Mouse (Mus musculus) ES-E14 (cell line): ENCODE measurements around the gene Gatb. TPM values are rescaled to one million over a fixed set of nuclear protein-coding genes. Genes with fewer than 3 reads are reported as not detected.

Experiments
- DNase-seq: peaks from one replicate; pipeline ENCODE4 v3.0.0-alpha.2; 2013; ENCODE audit warnings: low read depth, low spot score
- H3K27ac ChIP-seq: 2 replicates; pipeline ENCODE4 v1.5.1; 2012; ENCODE audit warnings: low read depth, mild to moderate bottlenecking, low read length, moderate library complexity, mixed read lengths; ENCODE audit not compliant: poor library complexity, insufficient read depth, severe bottlenecking
- H3K36me3 ChIP-seq: 2 replicates; pipeline ENCODE4 v1.6.1; 2012; ENCODE audit warnings: mild to moderate bottlenecking, low read length, moderate library complexity, mixed read lengths; ENCODE audit not compliant: control insufficient read depth, poor library complexity, insufficient read depth, severe bottlenecking
- H3K4me1 ChIP-seq, 2 experiments: fragments of 150-350 bp in 1 of 2; sonication (generic) in 1 of 2; 2 replicates each; pipeline ENCODE4 v1.6.1; 2012; ENCODE audit warnings: low read length in 2 of 2, mild to moderate bottlenecking in 1 of 2, mixed read lengths in 1 of 2; ENCODE audit not compliant: control insufficient read depth in 2 of 2, insufficient read depth in 2 of 2, poor library complexity in 1 of 2
- H3K4me3 ChIP-seq, 2 experiments: fragments of 150-350 bp in 1 of 2; sonication (generic) in 1 of 2; 2 replicates each; pipeline ENCODE4 v1.5.1; 2012; ENCODE audit warnings: low read length in 2 of 2, low read depth in 1 of 2, mild to moderate bottlenecking in 1 of 2, mixed read lengths in 1 of 2; ENCODE audit not compliant: insufficient read depth in 1 of 2, poor library complexity in 1 of 2, severe bottlenecking in 1 of 2
- H3K9ac ChIP-seq: 2 replicates; pipeline ENCODE4 v1.6.1; 2012; ENCODE audit warnings: low read depth, mild to moderate bottlenecking, low read length, mixed read lengths; ENCODE audit not compliant: poor library complexity, insufficient read depth, severe bottlenecking
- H3K9me3 ChIP-seq: fragments of 150-350 bp; sonication (generic); 2 replicates; pipeline ENCODE4 v1.6.1; 2012; ENCODE audit warnings: low read depth, mild to moderate bottlenecking, low read length; ENCODE audit not compliant: control insufficient read depth, insufficient read depth
- CHD2 ChIP-seq: IDR thresholded peaks from 2 replicates; pipeline ENCODE4 v1.6.1; 2014; ENCODE audit warnings: mild to moderate bottlenecking, low read depth, low read length, inconsistent platforms
- HCFC1 ChIP-seq: IDR thresholded peaks from 2 replicates; pipeline ENCODE4 v1.6.1; 2012; ENCODE audit warnings: low read length, inconsistent platforms, borderline replicate concordance; ENCODE audit not compliant: insufficient read depth
- MAFK ChIP-seq: IDR thresholded peaks from 2 replicates; pipeline ENCODE4 v1.6.1; 2014; ENCODE audit warnings: mild to moderate bottlenecking, low read depth, low read length, inconsistent platforms; ENCODE audit not compliant: insufficient read depth
- ZC3H11A ChIP-seq: IDR thresholded peaks from 2 replicates; pipeline ENCODE4 v1.6.1; 2012; ENCODE audit warnings: low read depth, mild to moderate bottlenecking, inconsistent platforms, low read length, borderline replicate concordance
- ZNF384 ChIP-seq: IDR thresholded peaks from 2 replicates; pipeline ENCODE4 v1.6.1; 2012; ENCODE audit warnings: low read depth, low read length, inconsistent platforms
- in situ Hi-C, 2 experiments: fragments of 600-800 bp; cut with MboI; formaldehyde crosslinking; loops; one replicate each; pipeline ENCODE4 v1.15.1; 2025; ENCODE audit warnings: low sequenced_read_pairs in 2 of 2, inconsistent platforms in 1 of 2; ENCODE audit not compliant: unreplicated experiment in 2 of 2
- total RNA-seq: library from RNA; depleted of rRNA; stranded (reverse); fragments of 300-350 nt; gene quantifications from 2 replicates; pipeline ENCODE4 v1.2.3, GENCODE M21; 2012

Gene Gatb
- total RNA-seq, 1 experiment, result 16.9 TPM

DNA sequence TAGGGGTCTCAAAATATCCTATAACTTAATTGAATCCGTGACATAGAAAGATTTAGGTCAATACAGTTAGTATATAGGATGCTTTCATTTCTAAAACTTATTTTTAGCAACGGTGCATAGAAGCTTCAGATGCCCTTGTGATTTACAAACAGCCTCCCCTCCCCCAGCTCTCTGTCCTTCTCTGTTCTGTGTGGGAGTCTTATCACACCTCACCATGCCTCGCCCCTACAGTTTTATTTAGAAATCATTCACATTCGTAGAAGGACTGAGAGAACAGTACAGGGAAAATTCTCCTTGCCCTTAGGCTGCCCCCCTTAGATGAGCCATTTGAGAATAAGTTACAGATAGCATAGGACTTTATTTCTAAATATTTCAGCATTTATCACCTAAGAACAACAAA, 18.1 kb downstream of the Gatb start:
- H3K27ac ChIP-seq, result no peak overlapping the region
- H3K36me3 ChIP-seq, result no peaks in the 10 kb centered on the region
- no peaks in the 10 kb centered on the region for H3K4me1 ChIP-seq
- no peak for DNase-seq
- H3K4me3 ChIP-seq, result no peak overlapping the region
- no peak overlapping the region for H3K9ac ChIP-seq
- H3K9me3 ChIP-seq, result no peaks in the 10 kb centered on the region
- TF ChIP-seq HCFC1, result no peak
- TF ChIP-seq CHD2, result no peak
- in situ Hi-C loops, result no loop called here

DNA sequence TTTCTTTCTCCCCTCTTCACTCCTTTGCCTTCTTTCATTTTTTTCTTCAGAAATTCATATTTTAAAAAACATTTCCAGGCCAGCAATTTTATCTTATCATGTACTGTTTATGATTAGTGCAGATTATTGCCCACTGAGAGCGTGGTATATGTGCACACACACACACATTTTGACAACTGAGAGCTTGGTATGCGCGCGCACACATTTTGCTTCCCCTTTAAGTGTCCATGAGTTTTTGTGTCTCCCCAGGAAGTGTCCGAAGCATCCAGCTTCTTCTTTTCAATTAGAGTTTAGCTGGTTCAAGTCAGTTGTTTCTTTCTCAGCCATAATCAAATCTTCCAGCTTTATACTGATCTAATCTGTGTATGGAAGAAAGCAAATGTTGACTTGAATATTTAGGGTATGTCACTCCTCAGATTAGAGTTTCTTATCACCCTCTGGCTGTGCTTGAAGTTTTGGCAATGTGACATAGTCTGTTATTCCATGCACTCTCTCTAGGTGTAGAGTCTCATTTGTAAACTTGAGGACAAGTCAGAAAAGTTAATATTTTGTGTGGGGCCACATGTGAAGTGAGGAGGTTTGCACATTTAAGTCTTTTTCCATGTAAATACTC, 18.8 kb downstream of the Gatb start:
- H3K9ac ChIP-seq, result no peak overlapping the region
- DNase-seq, result no peak
- no peaks in the 10 kb centered on the region for H3K9me3 ChIP-seq
- no peak overlapping the region for H3K27ac ChIP-seq
- H3K4me1 ChIP-seq, result no peaks in the 10 kb centered on the region
- no peak overlapping the region for H3K4me3 ChIP-seq
- TF ChIP-seq HCFC1 (no peak), CHD2 (no peak), ZC3H11A (no peak), ZNF384 (no peak), MAFK (no peak)
- in situ Hi-C loops, result no loop called here
- H3K36me3 ChIP-seq, result no peaks in the 10 kb centered on the region

DNA sequence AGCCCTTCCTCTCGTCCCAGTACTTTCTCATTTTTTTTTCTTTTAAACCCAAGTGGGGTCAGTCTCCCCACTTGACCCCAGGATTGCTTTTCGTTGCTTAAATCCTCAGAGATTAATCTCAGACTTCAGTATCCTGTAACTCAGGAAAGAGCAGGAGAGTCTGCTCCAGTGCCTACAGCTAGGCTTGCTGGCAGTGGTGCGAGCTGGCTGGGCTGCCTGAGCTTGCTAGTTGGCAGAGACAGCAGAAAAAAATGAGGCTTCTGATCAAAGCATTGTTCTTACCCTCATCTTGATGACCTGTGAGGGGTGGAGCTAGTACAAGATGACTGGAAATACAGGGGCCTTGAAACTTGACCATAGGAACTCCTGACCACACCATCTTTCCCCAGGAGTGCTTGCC, 20.5 kb downstream of the Gatb start:
- TF ChIP-seq ZC3H11A, result no peak
- no peak for TF ChIP-seq CHD2
- no peak for TF ChIP-seq MAFK
- TF ChIP-seq ZNF384, result no peak
- no peak for TF ChIP-seq HCFC1
- no peak overlapping the region for H3K9ac ChIP-seq
- H3K27ac ChIP-seq, result no peak overlapping the region
- no peak for DNase-seq
- no peak overlapping the region for H3K4me3 ChIP-seq
- no peaks in the 10 kb centered on the region for H3K4me1 ChIP-seq
- no peaks in the 10 kb centered on the region for H3K9me3 ChIP-seq
- in situ Hi-C loops, result no loop called here
- H3K36me3 ChIP-seq, result no peaks in the 10 kb centered on the region

DNA sequence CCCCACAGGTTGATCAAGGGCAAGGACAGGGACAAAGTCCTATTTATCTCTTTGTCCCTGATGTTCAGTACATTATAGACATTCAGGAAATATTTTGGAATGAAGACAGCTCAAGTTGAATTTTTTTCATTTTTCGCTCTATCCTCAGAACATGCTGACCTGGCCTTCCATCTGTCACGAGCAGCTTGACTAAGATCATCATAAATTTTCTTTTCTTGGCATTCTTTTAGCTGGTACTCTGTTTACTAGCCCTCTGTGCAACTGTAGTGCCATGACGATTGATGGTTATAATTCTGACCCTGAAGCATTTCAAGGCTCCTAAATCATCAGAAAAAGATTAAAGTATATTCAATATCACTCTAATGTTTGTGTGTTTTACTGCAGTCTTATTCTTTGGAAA, 25.6 kb downstream of the Gatb start:
- Histone ChIP-seq H3K36me3 (no peaks in the 10 kb centered on the region), H3K4me1 (no peaks in the 10 kb centered on the region), H3K27ac (no peak overlapping the region), H3K4me3 (no peak overlapping the region), H3K9ac (no peak overlapping the region), H3K9me3 (no peaks in the 10 kb centered on the region)
- no peak for DNase-seq
- in situ Hi-C loops, result no loop called here
- no peak for TF ChIP-seq CHD2
- TF ChIP-seq ZNF384, result no peak
- no peak for TF ChIP-seq ZC3H11A

DNA sequence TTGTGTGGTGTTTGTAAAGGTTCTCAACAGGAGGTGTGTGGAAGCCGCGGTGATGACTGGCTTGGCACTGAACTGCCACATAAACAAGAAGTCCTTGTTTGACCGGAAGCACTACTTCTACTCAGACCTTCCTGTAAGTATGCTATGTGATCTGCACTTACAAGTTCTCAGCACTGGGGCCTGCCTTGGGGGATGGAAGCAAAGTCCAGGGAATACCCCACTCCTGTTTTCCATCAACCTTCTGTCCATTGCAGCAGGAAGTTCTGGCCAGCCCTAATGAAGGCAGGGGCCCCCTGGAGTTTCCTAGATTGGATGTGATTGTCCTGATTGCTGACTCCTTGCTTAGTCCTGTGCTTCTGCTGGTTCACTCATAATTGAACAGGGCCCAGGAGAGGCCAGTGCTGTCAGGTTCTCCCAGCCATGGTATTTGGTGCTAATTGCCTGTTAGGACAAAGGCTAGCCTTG, 28.0 kb downstream of the Gatb start:
- no peaks in the 10 kb centered on the region; the same call in 1 of the 2 replicates for H3K36me3 ChIP-seq
- DNase-seq, result no peak
- no peak overlapping the region for H3K9ac ChIP-seq
- no peak overlapping the region for H3K27ac ChIP-seq
- no peaks in the 10 kb centered on the region for H3K9me3 ChIP-seq
- no peak for TF ChIP-seq CHD2
- no peak for TF ChIP-seq ZC3H11A
- TF ChIP-seq HCFC1, result no peak
- TF ChIP-seq ZNF384, result no peak
- no peak overlapping the region for H3K4me3 ChIP-seq
- in situ Hi-C loops, result no loop called here
- H3K4me1 ChIP-seq, result no peaks in the 10 kb centered on the region
